Mouse (Mus musculus) v-Abl transformed pro-B cells (cell line): Measurements from ENCODE around the gene Ssu72.
"Not testable (repeated sequence)": the region's sequence is repeated elsewhere in the genome, so short reads cannot be mapped to it uniquely, and the experiment has no call there.

ENCODE experiments used
- in situ Hi-C, 2 experiments: fragments of 400-800 bp; cut with MboI; formaldehyde crosslinking; loops; one replicate each; pipeline ENCODE4 v1.15.1; 2025; ENCODE audit not compliant: unreplicated experiment in 2 of 2

Ssu72 gene

DNA sequence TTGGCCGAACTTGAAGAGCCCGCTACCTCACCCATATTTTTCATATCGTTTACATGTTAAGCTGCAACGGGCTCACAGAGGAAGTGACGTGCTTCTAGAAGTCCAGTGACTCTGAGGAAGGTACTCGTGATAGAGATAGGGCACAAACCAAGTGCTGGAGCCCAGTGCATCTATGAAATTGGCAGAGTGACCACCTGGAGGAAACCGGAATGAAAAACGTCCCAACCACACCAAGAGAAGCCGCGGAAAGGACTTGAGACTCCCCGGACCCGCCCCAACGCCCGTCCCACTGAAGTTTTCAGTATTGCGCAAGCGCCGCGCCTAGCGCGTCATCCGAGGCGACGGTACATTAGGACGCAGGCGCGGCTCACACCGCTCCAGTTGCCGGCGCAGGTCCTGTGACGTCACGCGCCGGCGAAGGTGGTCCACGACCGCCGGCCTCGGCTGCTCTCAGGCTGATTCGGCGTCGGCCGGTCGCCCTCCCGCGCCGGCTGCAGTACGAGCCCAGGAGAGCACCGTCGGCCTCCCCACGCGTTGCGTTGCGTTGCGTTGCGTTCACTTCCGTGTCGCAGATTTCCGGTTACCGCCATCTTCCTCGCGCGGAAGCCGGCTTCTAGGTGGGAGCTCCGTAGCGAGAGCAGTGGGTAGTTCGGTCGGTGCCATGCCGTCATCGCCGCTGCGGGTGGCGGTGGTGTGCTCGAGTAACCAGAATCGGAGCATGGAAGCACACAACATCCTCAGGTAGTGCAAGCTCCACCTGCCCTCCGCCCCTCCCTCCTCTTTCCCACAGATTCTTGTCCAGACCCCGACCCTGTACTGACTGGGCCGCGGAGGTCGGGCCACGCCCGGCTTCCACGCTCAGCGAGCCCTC lies at the start of gene Ssu72:
Ssu72 (plus strand) TSS at position 80 of the 871 bp plus-strand sequence.
- in situ Hi-C loops: no loop called here

- in situ Hi-C loops: loop anchor here in 1 of 2 experiments (5.0 kb wide), 1 partner anchor 41 kb away; no protein-coding TSS in a partner anchor
Observed at GRCm38 (mm10) chr4:155656214-155656751, 48.3 kb upstream of the Ssu72 start.

DNA sequence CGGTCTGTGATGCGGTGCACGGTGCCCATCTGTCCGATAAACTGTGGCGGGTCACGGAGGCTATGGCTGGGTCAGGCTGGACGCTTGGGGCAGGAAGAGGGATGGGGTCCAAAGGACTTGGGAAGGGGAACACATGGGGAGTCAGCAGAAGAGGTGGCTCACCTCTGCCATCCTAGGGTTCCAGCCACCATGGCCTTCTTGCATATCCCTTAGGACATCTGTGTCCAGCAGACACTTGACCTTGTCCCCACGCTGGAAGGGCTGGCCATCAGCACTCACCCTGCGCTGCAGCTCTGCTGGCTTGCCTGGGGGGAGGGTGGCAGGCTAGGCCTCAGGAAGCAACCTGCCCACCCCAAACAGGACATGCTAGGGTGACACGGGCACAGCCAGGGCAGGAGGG lies 45.6 kb upstream of the Ssu72 start:
- in situ Hi-C loops: loop anchor here in 1 of 2 experiments (5.0 kb wide), 1 partner anchor 38 kb away; no protein-coding TSS in a partner anchor

DNA sequence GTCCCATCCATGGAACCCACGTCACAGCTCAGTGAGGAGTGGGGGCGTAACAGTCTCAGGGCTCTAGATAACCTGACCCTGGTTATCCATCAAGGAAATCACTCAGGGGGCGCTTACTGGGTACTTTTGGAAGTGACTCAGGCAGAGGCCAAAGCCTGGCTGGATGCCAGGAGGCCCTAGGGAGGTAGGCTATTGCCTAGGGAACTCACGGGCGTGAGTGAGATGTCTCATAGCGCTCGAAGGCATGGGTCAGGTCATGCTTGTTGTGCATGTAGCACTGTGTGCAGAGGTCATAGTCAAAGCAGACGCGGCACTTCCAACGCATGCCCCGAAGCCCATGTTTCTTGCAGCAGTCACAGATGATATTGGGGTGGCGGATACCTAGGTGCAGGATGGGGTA lies 44.0 kb upstream of the Ssu72 start:
- in situ Hi-C loops: no loop called here

- in situ Hi-C loops: no loop called here
Observed at GRCm38 (mm10) chr4:155666903-155667302, 37.7 kb upstream of the Ssu72 start.

GRCm38 (mm10) chr4:155668689-155669597 lies 35.7 kb upstream of the Ssu72 start, which contains the start of gene Mib2:
Mib2 (minus strand) TSS chr4:155669198.
- in situ Hi-C loops: no loop called here

- in situ Hi-C loops: no loop called here
Observed at GRCm38 (mm10) chr4:155669598-155670075, 35.0 kb upstream of the Ssu72 start.

DNA sequence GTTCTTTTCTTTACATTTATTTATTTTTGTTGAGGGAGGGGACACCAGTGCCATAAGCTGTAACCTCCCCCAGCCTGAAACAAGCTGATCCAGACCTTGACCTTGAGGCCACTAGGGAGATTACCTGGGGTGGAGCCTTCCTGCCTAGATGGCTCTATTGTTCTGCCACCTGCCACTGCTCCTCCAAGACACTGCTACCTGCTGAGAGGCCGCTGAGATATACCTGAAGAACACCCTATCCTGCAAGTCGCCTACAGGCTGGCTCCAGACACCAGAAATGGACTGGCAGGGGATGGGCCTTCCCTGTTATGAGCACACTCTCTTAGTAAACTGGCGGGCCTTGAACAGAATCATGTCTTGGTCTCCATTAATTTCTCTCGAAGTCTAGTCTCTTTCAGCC lies 34.4 kb upstream of the Ssu72 start:
- in situ Hi-C loops: not testable (repeated sequence)

DNA sequence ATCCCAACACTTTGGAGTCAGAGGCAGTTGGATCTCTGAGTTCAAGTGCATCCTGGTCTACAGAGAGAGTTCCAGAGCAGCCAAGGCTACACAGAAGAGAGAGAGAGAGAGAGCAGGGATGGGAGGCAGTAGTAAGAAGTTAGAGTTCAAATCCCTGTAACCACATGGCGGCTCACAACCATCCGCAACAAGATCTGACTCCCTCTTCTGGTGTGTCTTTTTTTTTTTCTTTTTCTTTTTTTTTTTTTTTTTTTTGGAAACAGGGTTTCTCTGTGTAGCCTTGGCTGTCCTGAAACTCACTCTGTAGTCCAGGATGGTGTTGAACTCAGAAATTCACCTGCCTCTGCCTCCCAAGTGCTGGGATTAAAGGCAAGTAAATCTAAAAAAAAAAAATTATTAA lies 32.5 kb upstream of the Ssu72 start:
- in situ Hi-C loops: no loop called here

GRCm38 (mm10) chr4:155675991-155676390 lies 28.6 kb upstream of the Ssu72 start:
- in situ Hi-C loops: loop anchor here in 1 of 2 experiments (25.0 kb wide), 1 partner anchor 589 kb away; the partner anchor contains the start of genes Morn1 and Rer1

GRCm38 (mm10) chr4:155683670-155684277 lies 20.8 kb upstream of the Ssu72 start:
- in situ Hi-C loops: loop anchor here in 1 of 2 experiments (25.0 kb wide), 1 partner anchor 596 kb away; the partner anchor contains the start of genes Morn1 and Rer1

- in situ Hi-C loops: loop anchor here in 1 of 2 experiments (25.0 kb wide), 1 partner anchor 600 kb away; the partner anchor contains the start of genes Morn1 and Rer1
Observed at GRCm38 (mm10) chr4:155687764-155688163, 16.8 kb upstream of the Ssu72 start.

DNA sequence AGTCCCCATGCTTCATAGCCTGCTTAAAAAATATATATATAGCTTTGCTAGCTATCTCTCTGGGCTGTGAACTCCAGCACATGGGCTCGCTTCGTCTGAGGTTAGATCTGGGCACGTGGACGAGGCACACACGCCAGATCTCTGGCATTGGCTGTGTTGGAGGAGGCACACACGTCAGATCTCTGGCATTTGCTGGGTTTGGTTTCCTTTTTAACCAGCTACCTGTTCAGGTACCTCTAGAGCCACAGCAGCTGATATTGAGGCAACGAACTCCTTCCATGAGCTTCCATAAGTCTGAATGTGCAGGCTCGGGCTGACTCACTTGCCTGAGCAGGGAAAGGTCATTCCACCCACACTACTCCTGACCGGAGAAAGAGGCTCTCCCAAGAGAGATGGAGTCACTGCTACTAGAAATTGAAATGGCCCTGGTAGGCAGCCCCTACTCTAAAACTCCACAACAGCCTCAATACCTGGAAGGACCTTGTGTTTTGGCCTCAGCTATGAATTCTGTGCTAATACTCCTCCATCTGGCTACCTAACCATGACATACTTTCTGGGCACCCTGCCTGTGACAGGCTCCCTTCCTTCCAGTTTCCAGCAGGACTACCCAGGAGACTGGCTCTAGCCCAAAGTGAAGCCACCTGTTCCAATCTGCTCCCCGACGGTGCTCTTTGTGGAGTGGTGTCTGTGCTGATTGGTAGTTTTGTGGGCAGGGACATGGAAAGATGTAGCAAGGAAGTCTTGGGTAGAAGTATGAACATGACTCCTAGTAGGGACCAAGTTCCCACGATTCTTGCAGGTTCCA lies 13.8 kb upstream of the Ssu72 start:
- in situ Hi-C loops: loop anchor here (10.0 to 25.0 kb wide), 4 partner anchors 64 to 603 kb away; partner anchors contain the start of genes Morn1 (in 1 of the 2) and Rer1 (in 1 of the 2)

DNA sequence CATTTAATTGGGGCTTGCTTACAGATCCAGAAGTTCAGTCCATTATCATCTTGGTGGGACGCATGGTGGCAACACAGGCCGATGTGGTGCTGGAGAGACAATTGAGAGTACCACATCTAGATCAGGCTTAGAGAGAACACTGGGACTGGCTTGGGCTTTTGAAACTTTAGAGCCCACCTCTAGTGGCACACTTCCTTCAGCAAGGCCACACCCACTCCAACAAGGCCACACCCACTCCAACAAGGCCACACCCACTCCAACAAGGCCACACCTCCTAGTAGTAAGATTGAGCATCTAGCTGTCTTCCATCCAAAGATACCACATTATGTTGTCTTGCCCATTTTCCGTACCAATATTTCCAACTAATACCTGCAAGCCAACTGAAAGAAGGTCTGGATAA lies 12.2 kb upstream of the Ssu72 start:
- in situ Hi-C loops: loop anchor here (10.0 to 25.0 kb wide), 4 partner anchors 62 to 605 kb away; partner anchors contain the start of genes Morn1 (in 1 of the 2) and Rer1 (in 1 of the 2)

- in situ Hi-C loops: loop anchor here (10.0 to 25.0 kb wide), 4 partner anchors 61 to 607 kb away; partner anchors contain the start of genes Morn1 (in 1 of the 2) and Rer1 (in 1 of the 2)
Observed at GRCm38 (mm10) chr4:155694111-155694481, 10.5 kb upstream of the Ssu72 start, which contains the start of gene Fndc10. Fndc10 (plus strand) TSS chr4:155694342.

DNA sequence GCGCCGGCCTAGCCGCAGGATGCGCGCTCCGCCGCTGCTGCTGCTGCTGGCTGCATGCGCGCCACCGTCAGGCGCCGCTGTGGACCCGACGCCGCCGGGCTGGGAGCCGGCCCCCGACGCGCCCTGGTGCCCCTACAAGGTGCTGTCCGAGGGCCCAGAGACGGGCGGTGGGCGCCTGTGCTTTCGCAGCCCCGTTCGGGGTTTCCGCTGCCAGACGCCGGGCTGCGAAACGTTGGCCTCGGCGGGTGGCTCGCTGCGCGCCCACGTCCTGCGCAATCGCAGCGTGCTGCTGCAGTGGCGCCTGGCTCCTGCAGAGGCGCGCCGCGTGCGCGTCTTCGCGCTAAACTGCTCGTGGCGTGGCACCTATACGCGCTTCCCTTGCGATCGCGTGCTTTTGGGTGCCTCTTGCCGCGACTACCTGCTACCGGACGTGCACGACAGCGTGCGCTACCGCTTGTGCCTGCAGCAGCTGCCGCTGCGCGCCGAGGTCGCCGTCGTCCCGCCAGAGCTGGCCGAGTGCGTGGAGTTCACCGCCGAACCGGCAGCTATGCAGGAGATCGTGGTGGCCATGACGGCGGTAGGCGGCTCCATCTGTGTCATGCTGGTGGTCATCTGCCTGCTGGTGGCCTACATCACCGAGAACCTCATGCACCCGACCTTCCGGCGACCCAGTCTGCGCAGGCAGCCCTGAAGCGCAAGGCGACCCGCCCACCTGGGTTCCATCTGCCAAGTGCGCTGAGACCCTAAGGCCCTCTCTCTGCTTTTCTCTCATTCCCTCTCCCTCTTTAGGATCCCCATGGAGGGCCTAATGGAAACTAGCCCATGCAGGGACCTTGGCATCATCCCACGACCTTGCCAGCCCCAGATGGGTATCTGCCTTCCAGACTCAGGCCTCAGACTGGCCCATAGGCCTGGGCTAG lies 9.9 kb upstream of the Ssu72 start:
- in situ Hi-C loops: loop anchor here (5.0 to 25.0 kb wide), 6 partner anchors 37 to 607 kb away; partner anchors contain the start of genes Morn1 (in 1 of the 2) and Rer1 (in 1 of the 2)

DNA sequence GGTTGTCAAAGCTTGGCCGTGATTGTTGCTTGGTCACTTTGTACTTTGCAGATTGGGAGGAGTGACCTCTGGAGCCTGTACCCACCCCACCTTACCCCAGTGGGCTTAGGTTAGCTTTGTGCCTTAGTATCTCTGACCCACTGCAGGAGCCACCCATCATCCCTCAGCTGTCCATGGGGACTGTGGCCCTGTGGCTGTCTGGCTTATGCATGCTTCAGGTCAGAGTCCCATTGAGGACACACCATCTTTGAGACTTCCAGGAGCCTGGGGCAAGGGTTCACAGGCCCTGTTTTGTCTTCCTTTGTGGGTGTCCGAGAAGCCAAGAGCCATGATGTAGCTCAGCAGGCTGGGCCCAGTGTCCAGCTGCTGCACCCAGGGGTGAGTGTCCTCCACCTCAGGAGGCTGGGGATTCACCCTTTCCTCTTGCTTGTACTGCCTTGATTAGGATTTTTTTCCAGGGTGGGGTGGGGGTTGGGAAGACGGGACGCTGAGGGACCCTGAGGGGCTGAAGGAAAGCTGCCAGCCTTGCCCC lies 9.0 kb upstream of the Ssu72 start:
- in situ Hi-C loops: loop anchor here (5.0 to 25.0 kb wide), 6 partner anchors 38 to 608 kb away; partner anchors contain the start of genes Morn1 (in 1 of the 2) and Rer1 (in 1 of the 2)
